Mouse (Mus musculus) liver, adult 2 months (tissue): ENCODE data around the gene L1td1. TPM values are rescaled to one million over a fixed set of nuclear protein-coding genes. Genes with fewer than 3 reads are reported as not detected.
A peak's percentile ranks its signal among the peaks of the same experiment; 100 is the strongest.

Experiments used
- DNase-seq: peaks from one replicate; pipeline ENCODE4 v3.0.0-alpha.2; 2011; ENCODE audit warnings: low read depth, low spot score; ENCODE audit errors: extremely low read depth
- H3K27ac ChIP-seq: fragments of 200-500 bp; replicated peaks from 2 replicates; pipeline ENCODE4 v1.5.1; 2012; ENCODE audit warnings: low read depth, mild to moderate bottlenecking, control low read depth, inconsistent platforms, low read length; ENCODE audit not compliant: insufficient read depth
- H3K27me3 ChIP-seq: fragments of 200-500 bp; 2 replicates; pipeline ENCODE4 v1.6.1; 2012; ENCODE audit warnings: mild to moderate bottlenecking, moderate library complexity, low read length, inconsistent platforms; ENCODE audit not compliant: control insufficient read depth, insufficient read depth
- H3K36me3 ChIP-seq: fragments of 200-500 bp; 2 replicates; pipeline ENCODE4 v1.6.1; 2012; ENCODE audit warnings: low read length, inconsistent platforms; ENCODE audit not compliant: control insufficient read depth, insufficient read depth
- H3K4me1 ChIP-seq: fragments of 200-500 bp; 2 replicates; pipeline ENCODE4 v1.6.1; 2011; ENCODE audit warnings: low read length; ENCODE audit not compliant: control insufficient read depth, insufficient read depth
- H3K4me3 ChIP-seq: fragments of 200-500 bp; 2 replicates; pipeline ENCODE4 v1.5.1; 2011; ENCODE audit warnings: low read depth, mild to moderate bottlenecking, control low read depth, low read length, moderate library complexity; ENCODE audit not compliant: insufficient read depth
- H3K79me2 ChIP-seq: fragments of 200-500 bp; 2 replicates; pipeline ENCODE4 v1.6.1; 2012; ENCODE audit warnings: inconsistent platforms, mild to moderate bottlenecking, low read length, moderate library complexity; ENCODE audit not compliant: control insufficient read depth, insufficient read depth
- H3K9ac ChIP-seq: fragments of 200-500 bp; 2 replicates; pipeline ENCODE4 v1.6.1; 2012; ENCODE audit warnings: low read depth, mild to moderate bottlenecking, control low read depth, inconsistent platforms, low read length
- CTCF ChIP-seq: fragments of 200-500 bp; IDR thresholded peaks from 2 replicates; pipeline ENCODE4 v1.5.1; 2011; ENCODE audit warnings: low read depth, low read length, control low read depth
- POLR2A ChIP-seq: fragments of 200-500 bp; IDR thresholded peaks from 2 replicates; pipeline ENCODE4 v1.6.1; 2011; ENCODE audit warnings: low read length, control low read depth; ENCODE audit not compliant: insufficient read depth; ENCODE audit errors: extremely low read depth
- WGBS: fragments of 180-500 bp; shearing (Covaris S2); methylation state at CpG from one replicate; pipeline ENCODE4 v1.1.7; 2018; 5-methylcytosine and 5-hydroxymethylcytosine counted together
- polyA plus RNA-seq: library from polyadenylated mRNA; depleted of rRNA; stranded (reverse); fragments of >200 nt; gene quantifications from 2 replicates; pipeline ENCODE4 v1.2.3, GENCODE M21; 2012; rRNA removed
- total RNA-seq: library from RNA; depleted of rRNA; stranded (reverse); fragments of >200 nt; gene quantifications from 2 replicates; pipeline ENCODE4 v1.2.3, GENCODE M21; 2014; rRNA removed

Gene L1td1
- total RNA-seq (not detected in 2 replicates), polyA plus RNA-seq (not detected in 2 replicates)

DNA sequence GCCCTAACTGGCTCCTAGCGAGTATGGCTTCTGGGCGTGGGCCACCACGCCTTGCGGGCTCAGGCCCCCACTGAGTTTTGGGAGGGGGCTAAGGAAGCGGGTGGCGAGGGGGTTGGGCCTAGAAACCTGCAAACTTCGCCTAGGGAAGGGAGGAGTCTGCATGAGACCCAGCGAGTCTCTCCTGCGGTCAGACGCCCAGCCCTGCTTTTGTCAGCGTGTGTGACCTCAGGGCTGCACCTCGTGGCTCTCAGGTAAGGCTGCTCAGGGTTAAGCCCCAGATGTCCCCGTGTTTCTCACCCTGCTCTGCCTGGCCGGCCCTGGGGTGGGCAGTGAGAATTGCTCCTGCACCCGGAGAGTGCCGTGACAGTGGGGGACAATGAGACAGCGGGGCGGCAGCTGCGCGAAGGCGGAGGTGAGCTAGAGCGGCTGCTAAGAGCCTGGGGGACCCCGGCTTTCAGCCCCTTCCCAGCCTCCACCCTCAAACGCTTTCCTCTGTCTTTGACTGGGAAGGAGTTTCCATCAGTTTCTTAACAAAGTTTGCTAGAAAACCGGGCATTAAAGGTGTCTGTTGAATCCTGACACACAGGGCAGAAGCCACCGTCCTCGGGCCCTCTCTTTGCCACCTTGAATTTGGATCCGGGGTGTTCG is at the start of gene L1td1:
TSS of gene L1td1 (plus strand) at position 145 of the 648 bp plus-strand sequence.
- Histone ChIP-seq H3K4me3 (no peak within 1 kb of the TSS), H3K79me2 (no peaks in the 10 kb centered on the region), H3K27ac (no peak within 1 kb of the TSS), H3K4me1 (no peaks in the 10 kb centered on the region), H3K9ac (no peak within 1 kb of the TSS), H3K27me3 (no peaks in the 10 kb centered on the region; the same call in 1 of the 2 replicates), H3K36me3 (no peaks in the 10 kb centered on the region)
- DNase-seq: no peak
- TF ChIP-seq POLR2A (no peak), CTCF (no peak)
- WGBS: 15% methylated on average over 29 of the region's 29 CpGs

- Histone ChIP-seq H3K36me3 (no peaks in the 10 kb centered on the region; the same call in 1 of the 2 replicates), H3K27ac (no peak overlapping the region), H3K9ac (no peak overlapping the region), H3K4me3 (no peak overlapping the region), H3K4me1 (no peaks in the 10 kb centered on the region), H3K27me3 (no peaks in the 10 kb centered on the region), H3K79me2 (no peaks in the 10 kb centered on the region)
- DNase-seq: no peak
- WGBS: 61% methylated on average over 9 of the region's 9 CpGs
- TF ChIP-seq CTCF: no peak
- no peak for TF ChIP-seq POLR2A
These were observed 49.0 kb upstream of the L1td1 start for GRCm38 (mm10) chr4:98677506-98677905.

- Histone ChIP-seq H3K27ac (no peak overlapping the region), H3K79me2 (no peaks in the 10 kb centered on the region), H3K36me3 (peaks cover 7% of the 10 kb centered on the region), H3K4me1 (no peaks in the 10 kb centered on the region), H3K27me3 (no peaks in the 10 kb centered on the region), H3K9ac (no peak overlapping the region), H3K4me3 (no peak overlapping the region)
- 94% methylated on average over 11 of the region's 11 CpGs for WGBS
- no peak for DNase-seq
- TF ChIP-seq CTCF: no peak
- no peak for TF ChIP-seq POLR2A
These were observed 39.8 kb upstream of the L1td1 start for GRCm38 (mm10) chr4:98686678-98687267.

GRCm38 (mm10) chr4:98688116-98688515 is 38.4 kb upstream of the L1td1 start:
- Histone ChIP-seq H3K9ac (no peak overlapping the region), H3K79me2 (no peaks in the 10 kb centered on the region), H3K27me3 (no peaks in the 10 kb centered on the region), H3K27ac (no peak overlapping the region), H3K36me3 (peaks cover 7% of the 10 kb centered on the region), H3K4me3 (no peak overlapping the region), H3K4me1 (no peaks in the 10 kb centered on the region)
- no peak for DNase-seq
- WGBS: 97% methylated on average over 11 of the region's 11 CpGs
- TF ChIP-seq POLR2A (no peak), CTCF (no peak)

- WGBS: 90% methylated on average over 9 of the region's 9 CpGs
- TF ChIP-seq CTCF: no peak
These were observed 38.0 kb upstream of the L1td1 start for GRCm38 (mm10) chr4:98688520-98688919.

DNA sequence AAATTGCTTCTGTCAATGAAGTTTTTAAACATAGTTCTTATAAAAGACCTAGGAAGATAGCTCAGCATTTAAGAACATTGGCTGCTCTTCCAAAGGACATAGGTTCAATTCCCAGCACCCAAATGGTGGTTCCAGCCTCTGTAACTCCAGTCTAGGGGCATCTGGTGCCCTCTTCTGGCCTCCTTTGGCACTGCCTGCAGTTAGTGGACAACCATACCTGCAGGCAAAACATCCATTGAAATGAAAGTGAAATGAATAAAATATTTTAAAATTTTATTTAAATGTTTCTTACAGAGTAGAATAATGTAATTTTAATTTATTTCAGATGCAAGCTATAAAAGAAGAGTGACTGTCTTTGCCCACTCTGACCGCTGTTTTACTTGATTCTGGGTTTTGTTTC is 36.5 kb upstream of the L1td1 start:
- TF ChIP-seq POLR2A (no peak), CTCF (peak; percentile 34; the same call in 1 of the 2 replicates)
- Histone ChIP-seq H3K36me3 (peaks cover 7% of the 10 kb centered on the region), H3K9ac (no peak overlapping the region), H3K4me1 (peaks cover 5% of the 10 kb centered on the region; the same call in 1 of the 2 replicates), H3K27ac (no peak overlapping the region), H3K27me3 (no peaks in the 10 kb centered on the region), H3K79me2 (no peaks in the 10 kb centered on the region), H3K4me3 (no peak overlapping the region)
- WGBS: 100% methylated on average over 1 of the region's 1 CpGs
- DNase-seq: no peak

More at GRCm38 (mm10) chr4:98688520-98688919, 38.0 kb upstream of the L1td1 start:
- Histone ChIP-seq H3K79me2 (no peaks in the 10 kb centered on the region), H3K4me1 (no peaks in the 10 kb centered on the region; the same call in 1 of the 2 replicates), H3K4me3 (no peak overlapping the region), H3K9ac (no peak overlapping the region), H3K36me3 (peaks cover 7% of the 10 kb centered on the region), H3K27me3 (no peaks in the 10 kb centered on the region), H3K27ac (no peak overlapping the region)
- no peak for DNase-seq
